Mouse (Mus musculus) MEL (cell line): ENCODE results near the gene Hsd11b2.

Experiments
- CHD2 ChIP-seq: IDR thresholded peaks from 2 replicates; pipeline ENCODE4 v1.6.1; 2011; ENCODE audit warnings: low read length, improper control_type of control experiment
- CTCF ChIP-seq, 3 experiments: IDR thresholded peaks in 2 of 3; conservative IDR thresholded peaks in 1 of 3; 2 replicates each; pipeline ENCODE4 v1.5.1; 2011 to 2012; ENCODE audit warnings: low read length in 3 of 3, low read depth in 2 of 3, mild to moderate bottlenecking in 2 of 3, improper control_type of control experiment in 1 of 3, inconsistent platforms in 1 of 3, mixed read lengths in 1 of 3, moderate library complexity in 1 of 3; ENCODE audit not compliant: control insufficient read depth in 1 of 3, insufficient read depth in 1 of 3, poor library complexity in 1 of 3, severe bottlenecking in 1 of 3
- E2F4 ChIP-seq: IDR thresholded peaks from 2 replicates; pipeline ENCODE4 v1.6.1; 2011; ENCODE audit warnings: low read depth, low read length, improper control_type of control experiment, borderline replicate concordance
- ETS1 ChIP-seq: IDR thresholded peaks from 2 replicates; pipeline ENCODE4 v1.6.1; 2012; ENCODE audit warnings: low read depth, mild to moderate bottlenecking, inconsistent platforms, low read length, improper control_type of control experiment, moderate library complexity
- MEF2A ChIP-seq: IDR thresholded peaks from 2 replicates; pipeline ENCODE4 v1.6.1; 2014; ENCODE audit warnings: low read depth, mild to moderate bottlenecking, inconsistent platforms, low read length, improper control_type of control experiment; ENCODE audit not compliant: poor library complexity, insufficient replicate concordance, severe bottlenecking; ENCODE audit errors: extremely low read depth
- MXI1 ChIP-seq: IDR thresholded peaks from 2 replicates; pipeline ENCODE4 v1.6.1; 2011; ENCODE audit warnings: mild to moderate bottlenecking, low read depth, low read length, improper control_type of control experiment
- POLR2A ChIP-seq, 2 experiments: IDR thresholded peaks; 2 replicates each; pipeline ENCODE4 v1.6.1; 2011 to 2012; ENCODE audit warnings: low read length in 2 of 2, mild to moderate bottlenecking in 2 of 2, control low read depth in 1 of 2, improper control_type of control experiment in 1 of 2, low read depth in 1 of 2, moderate library complexity in 1 of 2; ENCODE audit not compliant: control insufficient read depth in 1 of 2, insufficient read depth in 1 of 2, poor library complexity in 1 of 2
- SIN3A ChIP-seq: IDR thresholded peaks from 2 replicates; pipeline ENCODE4 v1.6.1; 2012; ENCODE audit warnings: low read length, improper control_type of control experiment, inconsistent platforms
- TCF12 ChIP-seq: IDR thresholded peaks from 2 replicates; pipeline ENCODE4 v1.6.1; 2014; ENCODE audit warnings: low read depth, mild to moderate bottlenecking, inconsistent platforms, low read length, improper control_type of control experiment, moderate library complexity
- ZC3H11A ChIP-seq: IDR thresholded peaks from 2 replicates; pipeline ENCODE4 v1.6.1; 2012; ENCODE audit warnings: low read depth, mild to moderate bottlenecking, inconsistent platforms, low read length, improper control_type of control experiment

- TF ChIP-seq MXI1 (peak; percentile 91), ETS1 (no peak), CHD2 (no peak), MEF2A (no peak), E2F4 (no peak), SIN3A (peak; percentile 92), CTCF (IDR thresholded peaks at IDR 0.05 in 2 of 3, conservative IDR thresholded peaks at IDR 0.05 in 1 of 3; ENCODE audit: control insufficient read depth in 1 of 3, insufficient read depth in 1 of 3, low read depth in 2 of 3, low read length in 3 of 3, poor library complexity in 1 of 3, severe bottlenecking in 1 of 3) (peak; percentile 55 to 83 (median 62)), TCF12 (no peak; the same call in 1 of the 2 replicates), POLR2A (IDR thresholded peaks at IDR 0.05; ENCODE audit: control insufficient read depth in 1 of 2, insufficient read depth in 1 of 2, low read depth in 1 of 2, low read length in 2 of 2, poor library complexity in 1 of 2) (peak; percentile 62 to 67; a peak in 3 of 4 replicates), ZC3H11A (no peak)
Observed at GRCm38 (mm10) chr8:105496439-105497180, 21.9 kb upstream of the Hsd11b2 start, which contains the start of gene Zdhhc1.
